Mouse (Mus musculus) adrenal gland, adult 8-10 months (tissue): Measurements from ENCODE around the gene Pappa. TPM values are rescaled to one million over a fixed set of nuclear protein-coding genes. Genes with fewer than 3 reads are reported as not detected.

Experiments
- DNase-seq: peaks from one replicate; pipeline ENCODE4 v3.0.0; 2022
- total RNA-seq, 4 experiments: library from RNA; stranded (reverse); gene quantifications; 2 replicates each; pipeline ENCODE4 v1.2.4; 2022

The Pappa gene
- total RNA-seq, 4 experiments from 2014 or later: 0.28 to 0.38 (median 0.32) TPM

- no peak for DNase-seq
Observed at GRCm38 (mm10) chr4:65278451-65279271, 154.7 kb downstream of the Pappa start.

- no peak for DNase-seq
Observed at GRCm38 (mm10) chr4:65279272-65279653, 155.3 kb downstream of the Pappa start.

GRCm38 (mm10) chr4:65279979-65280677, 156.2 kb downstream of the Pappa start:
- no peak for DNase-seq

- no peak for DNase-seq
Observed at GRCm38 (mm10) chr4:65280888-65281287, 156.9 kb downstream of the Pappa start.

GRCm38 (mm10) chr4:65283611-65284010, 159.6 kb downstream of the Pappa start:
- no peak for DNase-seq

GRCm38 (mm10) chr4:65285165-65285564, 161.2 kb downstream of the Pappa start:
- no peak for DNase-seq

GRCm38 (mm10) chr4:65289247-65289646, 165.3 kb downstream of the Pappa start:
- no peak for DNase-seq

GRCm38 (mm10) chr4:65295741-65296140, 171.8 kb downstream of the Pappa start:
- no peak for DNase-seq

- no peak for DNase-seq
Observed at GRCm38 (mm10) chr4:65296356-65296967, 172.5 kb downstream of the Pappa start.

GRCm38 (mm10) chr4:65296968-65297499, 173.1 kb downstream of the Pappa start:
- DNase-seq: no peak

- DNase-seq: no peak
Observed at GRCm38 (mm10) chr4:65298212-65299181, 174.5 kb downstream of the Pappa start.

- DNase-seq: no peak
Observed at GRCm38 (mm10) chr4:65299365-65299764, 175.4 kb downstream of the Pappa start.

- no peak for DNase-seq
Observed at GRCm38 (mm10) chr4:65300431-65300830, 176.5 kb downstream of the Pappa start.

- DNase-seq: no peak
Observed at GRCm38 (mm10) chr4:65302666-65303065, 178.7 kb downstream of the Pappa start.

GRCm38 (mm10) chr4:65317877-65318525, 194.0 kb downstream of the Pappa start:
- DNase-seq: no peak

GRCm38 (mm10) chr4:65321340-65321739, 197.4 kb downstream of the Pappa start:
- no peak for DNase-seq

- DNase-seq: no peak
Observed at GRCm38 (mm10) chr4:65321959-65322358, 198.0 kb downstream of the Pappa start.

GRCm38 (mm10) chr4:65325816-65326215, 201.8 kb downstream of the Pappa start:
- DNase-seq: no peak

GRCm38 (mm10) chr4:65328486-65329308, 204.7 kb downstream of the Pappa start:
- no peak for DNase-seq

- DNase-seq: no peak
Observed at GRCm38 (mm10) chr4:65333718-65334117, 209.7 kb downstream of the Pappa start.
